ENCODE assay signal across 11 mouse cellular contexts in genomic region chr8:115189836-115190235, GRCm38 (mm10).
A peak's percentile ranks its signal among the peaks of the same experiment; 100 is the strongest.
DNase-seq lines count a peak whose midpoint lies in the region; ATAC-seq lines count a peak whose summit lies in the region.
"Had no signal": no experiment of that assay in that cellular context is flagged by ENCODE, and none has a peak within 500 bp of the region (broad histone marks: within the 10 kb centered on the region; RNA-seq: fewer than 3 reads in every experiment).

No protein-coding gene starts in this region.

- H3K4me1 ChIP-seq in midbrain, embryonic 11.5 days (ENCODE audit: control insufficient read depth, insufficient read depth, low read length), result no peaks in the 10 kb centered on the region
- H3K4me1 ChIP-seq in liver, embryonic 11.5 days (replicated peaks; ENCODE audit: control insufficient read depth, insufficient read depth, low read length), result no peaks in the 10 kb centered on the region

- H3K9me3 ChIP-seq in midbrain, embryonic 11.5 days (ENCODE audit: control insufficient read depth, low read length), result no peaks in the 10 kb centered on the region
- no peaks in the 10 kb centered on the region for H3K9me3 ChIP-seq in liver, embryonic 11.5 days (ENCODE audit: control insufficient read depth, low read length)

- no peaks in the 10 kb centered on the region for H3K27me3 ChIP-seq in splenic B cell, adult 2 months (ENCODE audit: control insufficient read depth, insufficient read depth, low read length, poor library complexity, severe bottlenecking)
- H3K27me3 ChIP-seq in midbrain, embryonic 11.5 days (ENCODE audit: control insufficient read depth, insufficient read depth, low read length), result no peaks in the 10 kb centered on the region
- H3K27me3 ChIP-seq in liver, embryonic 11.5 days (replicated peaks; ENCODE audit: control insufficient read depth, insufficient read depth, low read length), result no peaks in the 10 kb centered on the region

- H3K4me3 ChIP-seq in midbrain, embryonic 11.5 days (ENCODE audit: low read depth, low read length), result no peak overlapping the region
- no peak overlapping the region for H3K4me3 ChIP-seq in liver, embryonic 11.5 days (ENCODE audit: low read depth, low read length)
- H3K4me3 ChIP-seq: layer of hippocampus, adult 2 months had no signal

- no peak overlapping the region for H3K9ac ChIP-seq in midbrain, embryonic 11.5 days (ENCODE audit: low read length)
- no peak overlapping the region for H3K9ac ChIP-seq in liver, embryonic 11.5 days (ENCODE audit: low read depth, low read length)

- no peaks in the 10 kb centered on the region for H3K36me3 ChIP-seq in splenic B cell, adult 2 months (ENCODE audit: control insufficient read depth, insufficient read depth, low read length, poor library complexity, severe bottlenecking)
- no peaks in the 10 kb centered on the region for H3K36me3 ChIP-seq in midbrain, embryonic 11.5 days (ENCODE audit: control insufficient read depth, insufficient read depth, low read length)
- H3K36me3 ChIP-seq in liver, embryonic 11.5 days (ENCODE audit: control insufficient read depth, insufficient read depth, low read length), result no peaks in the 10 kb centered on the region
- H3K36me3 ChIP-seq: G1E had no signal

- H3K4me2 ChIP-seq in midbrain, embryonic 11.5 days, result no peak overlapping the region
- H3K4me2 ChIP-seq in liver, embryonic 11.5 days, result no peak overlapping the region

- WGBS in midbrain, embryonic 11.5 days, result 90% methylated on average over 11 of the region's 11 CpGs
- WGBS in liver, embryonic 11.5 days, result 70% methylated on average over 11 of the region's 11 CpGs

- no peak overlapping the region for H3K27ac ChIP-seq in midbrain, embryonic 11.5 days (ENCODE audit: low read depth, low read length)
- H3K27ac ChIP-seq in liver, embryonic 11.5 days (ENCODE audit: low read depth, low read length), result no peak overlapping the region
- H3K27ac ChIP-seq: layer of hippocampus, adult 2 months had no signal

- ATAC-seq in inflammation-experienced regulatory T-cells, adult 6 months, result peak; percentile 90
- no peak for ATAC-seq in midbrain, embryonic 11.5 days (ENCODE audit: low FRiP score)
- ATAC-seq in liver, embryonic 11.5 days (replicated peaks; ENCODE audit: low FRiP score), result no peak
- ATAC-seq: intestine, embryonic 16.5 days had no signal

- DNase-seq in 416B (ENCODE audit: low read depth), result peak; percentile 17
- DNase-seq in CD4-positive helper T cell, adult 2 months (ENCODE audit: low read depth, low spot score), result peak; percentile 96
- DNase-seq in splenic B cell, adult 2 months (ENCODE audit: low read depth, low spot score), result peak; percentile 65
- no peak for DNase-seq in cerebellum, postnatal 10 days
- no peak for DNase-seq in midbrain, embryonic 11.5 days (ENCODE audit: low spot score, missing footprints)
- DNase-seq in liver, embryonic 11.5 days (ENCODE audit: low spot score), result no peak
- DNase-seq: cerebellum, postnatal 25 days had no signal

Comparison
In these comparisons a context has a peak if more than half of its experiments do, and no peak if none do; other contexts are left out.
1. DNase-seq: peak in 416B (single experiment), CD4-positive helper T cell, adult 2 months (single experiment) and splenic B cell, adult 2 months (single experiment); none in cerebellum, postnatal 10 days (0 of 2), midbrain, embryonic 11.5 days (single experiment) and liver, embryonic 11.5 days (single experiment).